Mouse (Mus musculus): ENCODE measurements around the gene Col17a1.

GRCm38 (mm10) chr19:47722471-47722870 lies 30.6 kb upstream of the Col17a1 start:
- TF ChIP-seq CTCF (conservative IDR thresholded peaks at IDR 0.05; ENCODE audit: insufficient read depth, insufficient read length, low read depth, low read length) (no peak), POLR2A (IDR thresholded peaks at IDR 0.05; ENCODE audit: low read depth, low read length) (no peak)
